Mouse (Mus musculus): ENCODE results near the gene Bspry. TPM values are rescaled to one million over a fixed set of nuclear protein-coding genes. Genes with fewer than 3 reads are reported as not detected.

Bspry gene
- polyA plus RNA-seq, 1 experiment from 2014 or later = 0.20 TPM

DNA sequence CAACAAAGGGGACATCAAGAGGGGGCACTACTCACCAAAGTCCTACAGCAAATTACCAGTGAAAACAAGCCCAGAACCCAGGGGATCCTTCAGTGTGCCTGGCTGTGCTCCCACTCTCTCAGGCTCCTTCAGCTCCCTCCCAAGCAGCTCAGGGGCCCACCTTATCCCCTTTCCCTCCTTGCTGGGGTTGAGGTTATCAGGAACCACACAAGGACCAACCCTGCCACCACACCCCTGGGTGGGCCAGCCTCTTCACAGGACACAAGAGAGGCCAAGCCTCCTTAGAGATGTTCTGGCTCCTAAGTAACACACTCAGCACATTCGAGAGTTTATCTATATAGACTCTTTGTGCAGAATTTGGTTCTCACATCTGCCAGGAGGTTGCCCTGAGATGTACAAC lies 36.7 kb downstream of the Bspry start:
- H3K9me3 ChIP-seq (replicated peaks) = no peaks in the 10 kb centered on the region
- H3K4me2 ChIP-seq = peak overlapping the region; percentile 89
- ATAC-seq (ENCODE audit: low read depth) = peak; percentile 92
- peak; percentile 100 for DNase-seq
- WGBS (ENCODE audit: insufficient replicate concordance) = 3% methylated on average over 1 of the region's 1 CpGs
- H3K27ac ChIP-seq = peak overlapping the region; percentile 100
- peaks cover 44% of the 10 kb centered on the region for H3K36me3 ChIP-seq
- H3K27me3 ChIP-seq = no peaks in the 10 kb centered on the region
- peak overlapping the region; percentile 99 for H3K9ac ChIP-seq
- peaks cover 87% of the 10 kb centered on the region for H3K4me1 ChIP-seq (replicated peaks)
- peak overlapping the region; percentile 89 for H3K4me3 ChIP-seq (replicated peaks)

- Histone ChIP-seq H3K9me3 (replicated peaks) (no peaks in the 10 kb centered on the region), H3K36me3 (peaks cover 44% of the 10 kb centered on the region), H3K27ac (peak overlapping the region; percentile 100), H3K4me1 (replicated peaks) (peaks cover 84% of the 10 kb centered on the region), H3K9ac (peak overlapping the region; percentile 99), H3K4me3 (replicated peaks) (peak overlapping the region; percentile 89), H3K27me3 (no peaks in the 10 kb centered on the region), H3K4me2 (peak overlapping the region; percentile 89)
- peak; percentile 16 for ATAC-seq (ENCODE audit: low read depth)
- DNase-seq = peak; percentile 71
- 26% methylated on average over 8 of the region's 8 CpGs for WGBS (ENCODE audit: insufficient replicate concordance)
These were observed 37.2 kb downstream of the Bspry start for GRCm38 (mm10) chr4:62517046-62517445.

- Histone ChIP-seq H3K4me2 (peak overlapping the region; percentile 89), H3K27me3 (no peaks in the 10 kb centered on the region), H3K4me1 (replicated peaks) (peaks cover 84% of the 10 kb centered on the region), H3K9ac (peak overlapping the region; percentile 99), H3K36me3 (peaks cover 44% of the 10 kb centered on the region), H3K4me3 (replicated peaks) (peak overlapping the region; percentile 89), H3K9me3 (replicated peaks) (no peaks in the 10 kb centered on the region), H3K27ac (peak overlapping the region; percentile 100)
- DNase-seq (no peak), ATAC-seq (ENCODE audit: low read depth) (no peak)
- WGBS (ENCODE audit: insufficient replicate concordance) = 44% methylated on average over 10 of the region's 10 CpGs
These were observed 37.9 kb downstream of the Bspry start for GRCm38 (mm10) chr4:62517538-62518415.

DNA sequence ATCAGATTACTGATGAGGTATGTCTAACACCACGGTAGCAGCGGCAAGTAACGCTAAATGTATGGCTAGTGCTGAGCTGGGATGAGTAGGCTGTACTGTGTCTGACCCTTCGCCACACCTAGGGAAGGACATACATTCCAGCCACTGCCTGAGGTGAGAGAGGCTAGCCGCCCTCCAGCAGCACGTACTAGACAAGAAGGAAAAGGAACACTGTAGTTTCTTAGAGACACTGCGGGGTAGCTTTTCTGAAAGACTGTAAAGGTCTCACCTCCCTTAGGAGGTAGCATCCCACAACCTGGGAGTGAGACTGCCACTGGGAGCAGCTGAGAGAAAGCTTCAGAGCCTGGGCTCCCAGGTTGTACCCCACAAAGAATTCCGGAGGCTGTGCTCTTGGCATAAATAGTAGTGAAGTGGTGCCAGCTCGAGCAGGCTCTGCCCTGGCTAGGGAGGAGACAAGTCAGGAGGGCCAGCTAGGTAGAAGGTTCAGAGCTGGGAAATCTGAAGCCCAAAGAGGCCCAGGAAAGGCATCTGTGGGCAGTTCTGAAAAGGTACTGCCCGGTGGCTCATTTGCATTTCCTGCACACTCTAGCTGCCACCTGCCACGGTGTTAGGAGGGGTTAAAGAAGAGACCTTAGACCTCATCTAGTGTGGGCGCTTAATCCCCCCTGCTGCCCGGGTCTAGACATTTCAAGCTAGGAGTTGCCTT lies 38.7 kb downstream of the Bspry start:
- WGBS (ENCODE audit: insufficient replicate concordance) = 33% methylated on average over 13 of the region's 13 CpGs
- H3K4me3 ChIP-seq (replicated peaks) = peak overlapping the region; percentile 89
- H3K27me3 ChIP-seq = no peaks in the 10 kb centered on the region
- peak overlapping the region; percentile 100 for H3K27ac ChIP-seq
- no peaks in the 10 kb centered on the region for H3K9me3 ChIP-seq (replicated peaks)
- peaks cover 84% of the 10 kb centered on the region for H3K4me1 ChIP-seq (replicated peaks)
- DNase-seq = no peak
- no peak for ATAC-seq (ENCODE audit: low read depth)
- H3K4me2 ChIP-seq = peak overlapping the region; percentile 89
- H3K36me3 ChIP-seq = peaks cover 44% of the 10 kb centered on the region
- H3K9ac ChIP-seq = peak overlapping the region; percentile 99

DNA sequence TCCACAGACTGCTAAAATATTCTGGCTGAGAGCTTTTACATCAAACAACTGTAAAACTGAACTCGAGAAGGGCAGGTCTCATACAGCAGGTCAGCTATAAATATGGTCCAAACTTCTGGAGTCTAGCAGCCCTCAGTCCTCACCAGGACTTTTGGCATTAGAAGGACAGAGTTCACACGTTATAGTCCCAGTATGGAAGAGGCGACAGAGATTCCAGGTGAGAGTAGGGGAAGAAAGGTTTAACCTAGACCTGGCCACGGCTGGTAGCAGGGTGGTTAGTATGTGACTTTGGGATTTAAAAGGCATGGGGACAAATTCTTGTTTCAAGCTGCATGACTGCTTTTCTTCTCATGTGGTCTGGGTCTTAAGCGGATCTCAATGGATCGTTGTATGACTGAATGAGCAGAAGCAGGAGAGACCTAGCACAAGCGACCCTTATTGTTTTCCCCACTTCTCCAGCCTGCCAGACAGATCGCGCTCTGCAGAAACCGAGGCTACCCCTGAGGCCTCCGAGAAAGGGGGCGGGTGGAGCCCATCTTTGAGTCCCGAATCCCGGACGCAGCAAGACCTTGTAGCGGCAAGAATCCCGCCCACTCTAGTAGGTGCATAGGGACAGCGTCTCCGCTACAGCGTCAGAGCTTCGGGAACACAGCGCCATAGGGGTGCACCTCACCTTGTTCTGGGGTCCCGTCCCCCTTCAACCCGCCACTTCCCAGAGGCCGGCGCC lies 39.4 kb downstream of the Bspry start:
- no peak for DNase-seq
- H3K36me3 ChIP-seq = peaks cover 41% of the 10 kb centered on the region

GRCm38 (mm10) chr4:62519849-62520233 lies 40.0 kb downstream of the Bspry start, which contains the start of gene Alad:
Gene Alad, minus strand, starts transcription at chr4:62519918.
- H3K27ac ChIP-seq = peak within 1 kb of the TSS; percentile 100
- H3K4me1 ChIP-seq (replicated peaks) = peaks cover 81% of the 10 kb centered on the region
- peak; percentile 59 for ATAC-seq (ENCODE audit: low read depth)

More for the DNA sequence above, 39.4 kb downstream of the Bspry start:
- peak overlapping the region; percentile 89 for H3K4me2 ChIP-seq
- peak overlapping the region; percentile 99 for H3K9ac ChIP-seq
- H3K4me3 ChIP-seq (replicated peaks) = peak overlapping the region; percentile 89
- no peaks in the 10 kb centered on the region for H3K27me3 ChIP-seq
- H3K27ac ChIP-seq = peak overlapping the region; percentile 100
- 2% methylated on average over 26 of the region's 26 CpGs for WGBS (ENCODE audit: insufficient replicate concordance)
- peaks cover 84% of the 10 kb centered on the region for H3K4me1 ChIP-seq (replicated peaks)
- no peaks in the 10 kb centered on the region for H3K9me3 ChIP-seq (replicated peaks)
- ATAC-seq (ENCODE audit: low read depth) = peak; percentile 16

GRCm38 (mm10) chr4:62520892-62521400 lies 41.1 kb downstream of the Bspry start:
- ATAC-seq (ENCODE audit: low read depth) (no peak), DNase-seq (no peak)
- Histone ChIP-seq H3K4me2 (peak overlapping the region; percentile 89), H3K9ac (peak overlapping the region; percentile 99), H3K4me3 (replicated peaks) (peak overlapping the region; percentile 89; the same call in 1 of the 2 replicates), H3K27ac (peak overlapping the region; percentile 100), H3K36me3 (peaks cover 26% of the 10 kb centered on the region), H3K4me1 (replicated peaks) (peaks cover 74% of the 10 kb centered on the region), H3K9me3 (replicated peaks) (no peaks in the 10 kb centered on the region), H3K27me3 (no peaks in the 10 kb centered on the region)
- 63% methylated on average over 2 of the region's 2 CpGs for WGBS (ENCODE audit: insufficient replicate concordance)

More at GRCm38 (mm10) chr4:62519849-62520233, 40.0 kb downstream of the Bspry start, which contains the start of gene Alad:
- WGBS (ENCODE audit: insufficient replicate concordance) = under 1% methylated on average over 37 of the region's 37 CpGs
- peak within 1 kb of the TSS; percentile 99 for H3K9ac ChIP-seq
- H3K36me3 ChIP-seq = peaks cover 37% of the 10 kb centered on the region
- H3K4me3 ChIP-seq (replicated peaks) = peak within 1 kb of the TSS; percentile 89
- H3K9me3 ChIP-seq (replicated peaks) = no peaks in the 10 kb centered on the region
- DNase-seq = peak; percentile 93
- H3K4me2 ChIP-seq = peak within 1 kb of the TSS; percentile 89
- no peaks in the 10 kb centered on the region for H3K27me3 ChIP-seq

- Histone ChIP-seq H3K9me3 (replicated peaks) (no peaks in the 10 kb centered on the region), H3K36me3 (peaks cover 25% of the 10 kb centered on the region), H3K27me3 (no peaks in the 10 kb centered on the region), H3K4me2 (peak within 1 kb of the TSS; percentile 88), H3K4me3 (replicated peaks) (peak within 1 kb of the TSS; percentile 91), H3K4me1 (replicated peaks) (peaks cover 42% of the 10 kb centered on the region), H3K27ac (peak within 1 kb of the TSS; percentile 83), H3K9ac (peak within 1 kb of the TSS; percentile 92)
- DNase-seq (peak; percentile 92), ATAC-seq (ENCODE audit: low read depth) (peak; percentile 94)
- WGBS (ENCODE audit: insufficient replicate concordance) = under 1% methylated on average over 59 of the region's 59 CpGs
These were observed 45.0 kb downstream of the Bspry start, which contains the start of the genes Pole3 and 4933430I17Rik for GRCm38 (mm10) chr4:62524651-62525488. Gene Pole3, minus strand, starts transcription at chr4:62525068. Gene 4933430I17Rik, plus strand, starts transcription at chr4:62525369.

DNA sequence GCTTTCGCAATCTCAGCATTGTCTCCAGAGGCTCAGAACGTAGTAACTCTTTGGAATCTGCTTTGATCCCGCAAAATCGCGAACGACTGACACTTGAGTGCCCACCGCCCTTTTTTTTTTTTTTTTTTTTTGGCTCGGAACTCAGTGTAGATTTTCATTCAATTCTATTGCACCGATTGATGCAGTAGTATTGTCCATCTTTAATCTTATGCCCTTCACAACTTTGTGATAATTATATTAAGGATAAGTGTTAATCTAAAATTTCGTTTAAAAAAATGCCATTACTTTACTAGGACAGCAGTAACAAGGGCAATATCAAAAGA lies 45.6 kb downstream of the Bspry start:
- H3K9ac ChIP-seq = no peak overlapping the region
- DNase-seq (no peak), ATAC-seq (ENCODE audit: low read depth) (no peak)
- H3K36me3 ChIP-seq = peaks cover 25% of the 10 kb centered on the region
- peaks cover 38% of the 10 kb centered on the region for H3K4me1 ChIP-seq (replicated peaks)
- no peaks in the 10 kb centered on the region for H3K9me3 ChIP-seq (replicated peaks)
- 2% methylated on average over 10 of the region's 10 CpGs for WGBS (ENCODE audit: insufficient replicate concordance)
- no peak overlapping the region for H3K27ac ChIP-seq
- H3K4me3 ChIP-seq (replicated peaks) = peak overlapping the region; percentile 91
- H3K4me2 ChIP-seq = peak overlapping the region; percentile 88
- H3K27me3 ChIP-seq = no peaks in the 10 kb centered on the region

DNA sequence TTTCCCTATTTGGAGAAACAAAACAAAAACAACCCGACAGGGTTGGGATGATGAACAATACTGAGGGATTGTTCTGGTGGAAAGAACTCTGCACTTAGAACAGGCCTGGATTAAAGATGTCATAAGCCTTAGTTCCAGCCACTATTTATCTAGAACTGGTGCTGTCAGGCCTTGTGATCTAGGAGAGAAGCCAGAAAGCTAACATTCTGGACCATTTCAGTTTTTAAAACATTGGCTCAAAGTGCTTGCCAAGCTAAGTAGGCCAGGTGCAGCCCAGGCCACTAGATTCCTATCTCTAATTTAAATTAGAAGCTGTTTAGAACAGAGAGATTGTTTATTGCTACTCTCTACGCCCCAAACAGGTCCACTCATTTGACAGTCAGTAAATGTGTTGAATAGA lies 46.4 kb downstream of the Bspry start:
- Histone ChIP-seq H3K36me3 (peaks cover 25% of the 10 kb centered on the region), H3K9ac (no peak overlapping the region), H3K4me1 (replicated peaks) (peaks cover 38% of the 10 kb centered on the region), H3K4me2 (no peak overlapping the region), H3K27me3 (no peaks in the 10 kb centered on the region), H3K9me3 (replicated peaks) (no peaks in the 10 kb centered on the region), H3K27ac (no peak overlapping the region), H3K4me3 (replicated peaks) (no peak overlapping the region)
- no peak for DNase-seq
- WGBS (ENCODE audit: insufficient replicate concordance) = 41% methylated on average over 2 of the region's 2 CpGs
- ATAC-seq (ENCODE audit: low read depth) = no peak

Measured in liver, embryonic 13.5 days (tissue).